Mouse (Mus musculus) megakaryocyte, embryonic 14.5 days (primary cell): ENCODE measurements around the gene Pop4.

ENCODE experiments used
- FLI1 ChIP-seq: IDR thresholded peaks from 2 replicates; pipeline ENCODE4 v1.6.1; 2012; ENCODE audit warnings: low read length, inconsistent platforms, mixed read lengths
- GATA1 ChIP-seq: IDR thresholded peaks from 3 replicates; pipeline ENCODE4 v1.6.1; 2012; ENCODE audit warnings: mixed read lengths, low read length, inconsistent platforms, borderline replicate concordance

GRCm38 (mm10) chr7:38242417-38242816 lies 28.8 kb downstream of the Pop4 start:
- no peak for TF ChIP-seq GATA1
- TF ChIP-seq FLI1: no peak
